In the genomic region with DNA sequence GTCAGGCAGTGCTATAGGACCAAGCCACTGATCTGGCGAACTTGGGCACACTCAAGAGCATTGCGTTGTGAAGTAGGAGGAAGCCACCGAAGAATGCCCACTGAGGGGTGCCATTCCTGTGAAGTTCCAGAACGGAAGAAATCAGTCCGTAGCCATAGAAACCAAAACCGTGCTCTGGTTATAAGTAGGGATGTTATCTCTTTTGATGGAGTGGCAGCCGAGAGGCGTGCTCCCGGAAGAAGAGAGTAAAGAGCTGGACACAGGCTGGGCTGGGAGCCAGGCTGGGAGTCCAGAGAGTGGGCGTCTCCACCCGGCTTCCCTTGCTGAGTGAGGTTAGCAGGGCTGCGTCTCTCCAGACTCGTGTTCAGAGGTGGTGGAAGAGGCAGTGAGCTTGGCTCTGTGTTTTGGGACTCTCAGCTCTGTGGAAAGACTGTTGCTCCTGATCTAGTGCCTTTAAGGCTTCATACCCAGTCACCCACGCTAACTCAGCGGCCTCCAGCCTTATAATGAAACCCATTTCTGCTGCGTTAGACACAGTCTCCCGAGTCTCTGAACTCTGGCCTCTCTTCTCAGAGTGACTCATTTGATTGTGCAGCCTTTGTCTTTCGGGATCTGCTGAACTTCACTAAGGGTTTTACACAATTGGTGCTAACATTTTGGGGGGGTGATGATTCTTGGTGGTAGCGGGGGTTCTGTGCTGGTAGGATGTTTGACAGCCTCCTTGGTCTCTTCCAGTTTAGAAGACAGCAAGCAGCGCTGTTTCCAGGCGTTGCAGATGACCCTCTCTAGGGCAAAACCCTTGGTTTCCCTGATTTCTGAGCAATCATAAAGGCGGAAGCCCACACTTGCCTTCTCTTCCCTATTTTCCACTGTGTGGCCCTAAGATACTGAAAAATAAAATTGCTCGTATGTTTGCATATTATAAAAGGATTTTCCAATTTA, we compare ENCODE assay signal across 8 mouse cellular contexts. TPM values are rescaled to one million over a fixed set of nuclear protein-coding genes. Genes with fewer than 3 reads are reported as not detected.
A peak's percentile ranks its signal among the peaks of the same experiment; 100 is the strongest.
DNase-seq lines count a peak whose midpoint lies in the region; ATAC-seq and TF ChIP-seq lines count a peak whose summit lies in the region.
"Had no signal": no experiment of that assay in that cellular context is flagged by ENCODE, and none has a peak within 500 bp of the region (broad histone marks: within the 10 kb centered on the region; RNA-seq: fewer than 3 reads in every experiment).

No protein-coding gene starts in this region.

- H3K27me3 ChIP-seq in hindbrain, postnatal 0 days (ENCODE audit: insufficient read depth, low read length) = no peaks in the 10 kb centered on the region
- H3K27me3 ChIP-seq in neural tube, embryonic 13.5 days = no peaks in the 10 kb centered on the region

- intact Hi-C loops in left cerebral cortex, postnatal 25 days (cut with DNase I) = loop anchor here (1.0 kb wide), 1 partner anchor 87 kb away; no protein-coding TSS in a partner anchor

- H3K4me1 ChIP-seq in hindbrain, postnatal 0 days (ENCODE audit: insufficient read depth, low read length) = 0 out of 2 replicates have a peak, but pooled peaks cover 3% of the 10 kb centered on the region
- 0 out of 2 replicates have a peak, but pooled peaks cover 7% of the 10 kb centered on the region for H3K4me1 ChIP-seq in neural tube, embryonic 13.5 days (replicated peaks)

- peak; percentile 92 for ATAC-seq in hindbrain, postnatal 0 days
- peak; percentile 67; the same call in 1 of the 2 replicates for ATAC-seq in neural tube, embryonic 13.5 days (ENCODE audit: low read depth)

- H3K36me3 ChIP-seq in hindbrain, postnatal 0 days (ENCODE audit: insufficient read depth, low read length) = no peaks in the 10 kb centered on the region
- no peaks in the 10 kb centered on the region for H3K36me3 ChIP-seq in neural tube, embryonic 13.5 days

- H3K27ac ChIP-seq in hindbrain, postnatal 0 days = peak overlapping the region; percentile 38; the same call in 1 of the 2 replicates
- H3K27ac ChIP-seq in neural tube, embryonic 13.5 days (replicated peaks) = no peak overlapping the region

- WGBS in hindbrain, postnatal 0 days = 30% methylated on average over 23 of the region's 23 CpGs
- 46% methylated on average over 23 of the region's 23 CpGs for WGBS in neural tube, embryonic 13.5 days

- no peak; the same call in 1 of the 2 replicates for TF ChIP-seq CTCF in hindbrain, postnatal 0 days (IDR thresholded peaks at IDR 0.05; ENCODE audit: low read depth)

- H3K4me2 ChIP-seq in hindbrain, postnatal 0 days (ENCODE audit: low read depth, low read length) = peak overlapping the region; percentile 49
- peak overlapping the region; percentile 27 for H3K4me2 ChIP-seq in neural tube, embryonic 13.5 days

- no peaks in the 10 kb centered on the region for H3K9me3 ChIP-seq in hindbrain, postnatal 0 days (ENCODE audit: low read length)
- no peaks in the 10 kb centered on the region for H3K9me3 ChIP-seq in neural tube, embryonic 13.5 days

- H3K9ac ChIP-seq in hindbrain, postnatal 0 days (replicated peaks; ENCODE audit: low read length) = no peak overlapping the region
- H3K9ac ChIP-seq in neural tube, embryonic 13.5 days = no peak overlapping the region

- H3K4me3 ChIP-seq in hindbrain, postnatal 0 days (ENCODE audit: low read length) = 0 out of 2 replicates have a peak overlapping the region, but pooled peaks have one; percentile 13
- H3K4me3 ChIP-seq in neural tube, embryonic 13.5 days = no peak overlapping the region

- peak; percentile 73 for DNase-seq in adipocyte (ENCODE audit: low spot score)
- peak; percentile 79 to 83 for DNase-seq in adrenal gland, postnatal 36 days
- peak; percentile 63 to 74 for DNase-seq in gastrocnemius, postnatal 4 days (ENCODE audit: low spot score in 2 of 2)
- DNase-seq in hindbrain, postnatal 0 days (ENCODE audit: low spot score) = peak; percentile 82
- DNase-seq in left cerebral cortex, postnatal 25 days (ENCODE audit: low spot score in 2 of 2) = peak; percentile 51 to 67
- no peak for DNase-seq in yolk sac, embryonic 10.5 days (ENCODE audit: low spot score)

RNA-seq across cellular contexts. Expression of gene Galm, which starts 21.1 kb away (rescaled TPM):
- 10 to 100 TPM; 13.9 to 19.8 TPM for total RNA-seq in adrenal gland, postnatal 36 days (2021)
- total RNA-seq in gastrocnemius, postnatal 4 days (2021) = 1 to 10 TPM; 4.2 to 5.3 TPM
- 1.9 and 2.6 TPM in 2 replicates for total RNA-seq in hindbrain, postnatal 0 days (2014; rRNA removed)
- polyA plus RNA-seq in hindbrain, postnatal 0 days (2015; fragmentation: Nextera tagmentation; extraction: Ambion mirVana) = 2.4 and 2.8 TPM in 2 replicates
- total RNA-seq in left cerebral cortex, postnatal 25 days (2021) = 1 to 10 TPM; 1.8 to 2.2 TPM
- 2.0 and 2.1 TPM in 2 replicates for polyA plus RNA-seq in neural tube, embryonic 13.5 days (2015; fragmentation: Nextera tagmentation; extraction: Ambion mirVana)

RNA-seq across cellular contexts. Expression of gene Srsf7, which starts 58.8 kb away (rescaled TPM):
- 100 to 1,000 TPM; 101 to 144 TPM for total RNA-seq in adrenal gland, postnatal 36 days (2021)
- 10 to 100 TPM; 79.7 to 87.1 TPM for total RNA-seq in gastrocnemius, postnatal 4 days (2021)
- 111 and 129 TPM in 2 replicates for total RNA-seq in hindbrain, postnatal 0 days (2014; rRNA removed)
- polyA plus RNA-seq in hindbrain, postnatal 0 days (2015; fragmentation: Nextera tagmentation; extraction: Ambion mirVana) = 227 and 240 TPM in 2 replicates
- 100 to 1,000 TPM; 109 to 111 TPM for total RNA-seq in left cerebral cortex, postnatal 25 days (2021)
- polyA plus RNA-seq in neural tube, embryonic 13.5 days (2015; fragmentation: Nextera tagmentation; extraction: Ambion mirVana) = 470 and 550 TPM in 2 replicates

RNA-seq across cellular contexts. Expression of gene Ttc39d, which starts 58.9 kb away (rescaled TPM):
- not detected for total RNA-seq in adrenal gland, postnatal 36 days (2021)
- total RNA-seq in gastrocnemius, postnatal 4 days (2021) = under 1 TPM in 1 of 2 experiments, not detected in 1; 0.10 TPM
- not detected in 2 replicates for total RNA-seq in hindbrain, postnatal 0 days (2014; rRNA removed)
- 0.09 TPM in 1 of 2 replicates, not detected in the other for polyA plus RNA-seq in hindbrain, postnatal 0 days (2015; fragmentation: Nextera tagmentation; extraction: Ambion mirVana)
- under 1 TPM in 1 of 2 experiments, not detected in 1; 0.28 TPM for total RNA-seq in left cerebral cortex, postnatal 25 days (2021)
- not detected in 2 replicates for polyA plus RNA-seq in neural tube, embryonic 13.5 days (2015; fragmentation: Nextera tagmentation; extraction: Ambion mirVana)
- polyA plus RNA-seq: large intestine, adult 2 months had no signal
